Mouse (Mus musculus): ENCODE measurements around the gene Tmem234. TPM values are rescaled to one million over a fixed set of nuclear protein-coding genes. Genes with fewer than 3 reads are reported as not detected.

The Tmem234 gene
- polyA plus RNA-seq, 1 experiment: 94.0 TPM

GRCm38 (mm10) chr4:129575171-129575844 lies 25.2 kb upstream of the Tmem234 start:
- no peaks in the 10 kb centered on the region for H3K36me3 ChIP-seq (ENCODE audit: control insufficient read depth, insufficient read depth, low read length, poor library complexity, severe bottlenecking)
- no peak overlapping the region for H3K9ac ChIP-seq (ENCODE audit: low read depth, poor library complexity, severe bottlenecking)
- H3K4me3 ChIP-seq (ENCODE audit: low read depth, low read length): no peak overlapping the region
- peaks cover 2% of the 10 kb centered on the region for H3K4me1 ChIP-seq (ENCODE audit: control insufficient read depth, insufficient read depth, low read length)
- TF ChIP-seq EP300 (IDR thresholded peaks at IDR 0.05; ENCODE audit: insufficient read depth, low read depth, low read length): no peak
- no peak for TF ChIP-seq POLR2A (IDR thresholded peaks at IDR 0.05; ENCODE audit: insufficient read depth, low read length)
- no peak for TF ChIP-seq CTCF (IDR thresholded peaks at IDR 0.05; ENCODE audit: low read depth, low read length)
- no peaks in the 10 kb centered on the region for H3K9me3 ChIP-seq (replicated peaks; ENCODE audit: control insufficient read depth, insufficient read depth, low read length, poor library complexity, severe bottlenecking)
- H3K27me3 ChIP-seq (ENCODE audit: control insufficient read depth, insufficient read depth, low read length, poor library complexity, severe bottlenecking): no peaks in the 10 kb centered on the region
- H3K27ac ChIP-seq (ENCODE audit: insufficient read depth, low read length): no peak overlapping the region

- Histone ChIP-seq H3K36me3 (ENCODE audit: control insufficient read depth, insufficient read depth, low read length, poor library complexity, severe bottlenecking) (no peaks in the 10 kb centered on the region), H3K27ac (ENCODE audit: insufficient read depth, low read length) (no peak overlapping the region), H3K4me1 (ENCODE audit: control insufficient read depth, insufficient read depth, low read length) (no peaks in the 10 kb centered on the region), H3K4me3 (ENCODE audit: low read depth, low read length) (0 out of 2 replicates have a peak overlapping the region, but pooled peaks have one; percentile 18), H3K27me3 (ENCODE audit: control insufficient read depth, insufficient read depth, low read length, poor library complexity, severe bottlenecking) (no peaks in the 10 kb centered on the region), H3K9me3 (replicated peaks; ENCODE audit: control insufficient read depth, insufficient read depth, low read length, poor library complexity, severe bottlenecking) (no peaks in the 10 kb centered on the region), H3K9ac (ENCODE audit: low read depth, poor library complexity, severe bottlenecking) (no peak overlapping the region)
- TF ChIP-seq CTCF (IDR thresholded peaks at IDR 0.05; ENCODE audit: low read depth, low read length) (peak; percentile 75), POLR2A (IDR thresholded peaks at IDR 0.05; ENCODE audit: insufficient read depth, low read length) (no peak)
These were observed 23.5 kb upstream of the Tmem234 start for GRCm38 (mm10) chr4:129576863-129577491.

GRCm38 (mm10) chr4:129577688-129578087 lies 22.8 kb upstream of the Tmem234 start:
- no peaks in the 10 kb centered on the region for H3K4me1 ChIP-seq (ENCODE audit: control insufficient read depth, insufficient read depth, low read length)
- H3K9ac ChIP-seq (ENCODE audit: low read depth, poor library complexity, severe bottlenecking): no peak overlapping the region
- no peak overlapping the region for H3K4me3 ChIP-seq (ENCODE audit: low read depth, low read length)
- H3K27ac ChIP-seq (ENCODE audit: insufficient read depth, low read length): no peak overlapping the region
- no peaks in the 10 kb centered on the region for H3K27me3 ChIP-seq (ENCODE audit: control insufficient read depth, insufficient read depth, low read length, poor library complexity, severe bottlenecking)
- H3K36me3 ChIP-seq (ENCODE audit: control insufficient read depth, insufficient read depth, low read length, poor library complexity, severe bottlenecking): no peaks in the 10 kb centered on the region
- TF ChIP-seq EP300 (IDR thresholded peaks at IDR 0.05; ENCODE audit: insufficient read depth, low read depth, low read length): no peak
- TF ChIP-seq POLR2A (IDR thresholded peaks at IDR 0.05; ENCODE audit: insufficient read depth, low read length): no peak
- TF ChIP-seq CTCF (IDR thresholded peaks at IDR 0.05; ENCODE audit: low read depth, low read length): no peak
- H3K9me3 ChIP-seq (replicated peaks; ENCODE audit: control insufficient read depth, insufficient read depth, low read length, poor library complexity, severe bottlenecking): no peaks in the 10 kb centered on the region

- Histone ChIP-seq H3K9ac (ENCODE audit: low read depth, poor library complexity, severe bottlenecking) (no peak within 1 kb of the TSS), H3K36me3 (ENCODE audit: control insufficient read depth, insufficient read depth, low read length, poor library complexity, severe bottlenecking) (no peaks in the 10 kb centered on the region), H3K4me1 (ENCODE audit: control insufficient read depth, insufficient read depth, low read length) (no peaks in the 10 kb centered on the region), H3K27ac (ENCODE audit: insufficient read depth, low read length) (no peak within 1 kb of the TSS), H3K27me3 (ENCODE audit: control insufficient read depth, insufficient read depth, low read length, poor library complexity, severe bottlenecking) (no peaks in the 10 kb centered on the region), H3K9me3 (replicated peaks; ENCODE audit: control insufficient read depth, insufficient read depth, low read length, poor library complexity, severe bottlenecking) (no peaks in the 10 kb centered on the region), H3K4me3 (ENCODE audit: low read depth, low read length) (no peak within 1 kb of the TSS)
- TF ChIP-seq POLR2A (IDR thresholded peaks at IDR 0.05; ENCODE audit: insufficient read depth, low read length) (no peak), CTCF (IDR thresholded peaks at IDR 0.05; ENCODE audit: low read depth, low read length) (no peak), EP300 (IDR thresholded peaks at IDR 0.05; ENCODE audit: insufficient read depth, low read depth, low read length) (no peak)
These were observed 22.0 kb upstream of the Tmem234 start, which contains the start of gene Fam167b for GRCm38 (mm10) chr4:129578466-129578865. TSS of gene Fam167b (minus strand) at chr4:129578549.

GRCm38 (mm10) chr4:129580347-129580746 lies 20.1 kb upstream of the Tmem234 start:
- Histone ChIP-seq H3K27ac (ENCODE audit: insufficient read depth, low read length) (no peak overlapping the region), H3K9me3 (replicated peaks; ENCODE audit: control insufficient read depth, insufficient read depth, low read length, poor library complexity, severe bottlenecking) (no peaks in the 10 kb centered on the region), H3K4me3 (ENCODE audit: low read depth, low read length) (no peak overlapping the region), H3K4me1 (ENCODE audit: control insufficient read depth, insufficient read depth, low read length) (peaks cover 2% of the 10 kb centered on the region), H3K36me3 (ENCODE audit: control insufficient read depth, insufficient read depth, low read length, poor library complexity, severe bottlenecking) (no peaks in the 10 kb centered on the region), H3K27me3 (ENCODE audit: control insufficient read depth, insufficient read depth, low read length, poor library complexity, severe bottlenecking) (no peaks in the 10 kb centered on the region), H3K9ac (ENCODE audit: low read depth, poor library complexity, severe bottlenecking) (no peak overlapping the region)
- TF ChIP-seq POLR2A (IDR thresholded peaks at IDR 0.05; ENCODE audit: insufficient read depth, low read length) (no peak), CTCF (IDR thresholded peaks at IDR 0.05; ENCODE audit: low read depth, low read length) (no peak), EP300 (IDR thresholded peaks at IDR 0.05; ENCODE audit: insufficient read depth, low read depth, low read length) (no peak)

GRCm38 (mm10) chr4:129582251-129582650 lies 18.2 kb upstream of the Tmem234 start:
- no peak overlapping the region for H3K27ac ChIP-seq (ENCODE audit: insufficient read depth, low read length)
- no peaks in the 10 kb centered on the region for H3K36me3 ChIP-seq (ENCODE audit: control insufficient read depth, insufficient read depth, low read length, poor library complexity, severe bottlenecking)
- H3K9me3 ChIP-seq (replicated peaks; ENCODE audit: control insufficient read depth, insufficient read depth, low read length, poor library complexity, severe bottlenecking): no peaks in the 10 kb centered on the region
- no peak overlapping the region for H3K9ac ChIP-seq (ENCODE audit: low read depth, poor library complexity, severe bottlenecking)
- TF ChIP-seq POLR2A (IDR thresholded peaks at IDR 0.05; ENCODE audit: insufficient read depth, low read length): no peak
- no peak for TF ChIP-seq EP300 (IDR thresholded peaks at IDR 0.05; ENCODE audit: insufficient read depth, low read depth, low read length)
- no peak for TF ChIP-seq CTCF (IDR thresholded peaks at IDR 0.05; ENCODE audit: low read depth, low read length)
- H3K27me3 ChIP-seq (ENCODE audit: control insufficient read depth, insufficient read depth, low read length, poor library complexity, severe bottlenecking): no peaks in the 10 kb centered on the region
- H3K4me3 ChIP-seq (ENCODE audit: low read depth, low read length): no peak overlapping the region
- peaks cover 2% of the 10 kb centered on the region for H3K4me1 ChIP-seq (ENCODE audit: control insufficient read depth, insufficient read depth, low read length)
